Mouse (Mus musculus) hindbrain, embryonic 16.5 days (tissue): ENCODE results near the gene Txndc16. TPM values are rescaled to one million over a fixed set of nuclear protein-coding genes. Genes with fewer than 3 reads are reported as not detected.

Experiments used
- ATAC-seq: fragments of 200-750 bp; cut with Nextera tagmentation; 2 replicates; pipeline ENCODE4 v1.8.0; 2017; ENCODE audit warnings: moderate TSS enrichment, moderate library complexity
- H3K27ac ChIP-seq: fragments of 300-500 bp; sonication (generic); 2 replicates; pipeline ENCODE4 v1.5.1; 2014; ENCODE audit warnings: low read depth, mild to moderate bottlenecking, control low read depth, low read length, moderate library complexity
- H3K27me3 ChIP-seq: fragments of 300-500 bp; sonication (generic); replicated peaks from 2 replicates; pipeline ENCODE4 v1.6.1; 2014; ENCODE audit warnings: low read length; ENCODE audit not compliant: control insufficient read depth, insufficient read depth
- H3K36me3 ChIP-seq: fragments of 300-500 bp; sonication (generic); 2 replicates; pipeline ENCODE4 v1.6.1; 2014; ENCODE audit warnings: mild to moderate bottlenecking, low read length, moderate library complexity, mixed read lengths; ENCODE audit not compliant: control insufficient read depth, insufficient read depth
- H3K4me1 ChIP-seq: fragments of 300-500 bp; sonication (generic); 2 replicates; pipeline ENCODE4 v1.6.1; 2014; ENCODE audit warnings: low read depth, low read length; ENCODE audit not compliant: control insufficient read depth, insufficient read depth
- H3K4me2 ChIP-seq: fragments of 300-500 bp; sonication (generic); 2 replicates; pipeline ENCODE4 v1.6.1; 2014; ENCODE audit warnings: mild to moderate bottlenecking, low read length, control low read depth, moderate library complexity
- H3K4me3 ChIP-seq: fragments of 300-500 bp; sonication (generic); 2 replicates; pipeline ENCODE4 v1.5.1; 2014; ENCODE audit warnings: mild to moderate bottlenecking, low read length, control low read depth, moderate library complexity
- H3K9ac ChIP-seq: fragments of 300-500 bp; sonication (generic); 2 replicates; pipeline ENCODE4 v1.6.1; 2014; ENCODE audit warnings: low read depth, mild to moderate bottlenecking, control low read depth, low read length, moderate library complexity
- H3K9me3 ChIP-seq: fragments of 300-500 bp; sonication (generic); 2 replicates; pipeline ENCODE4 v1.6.1; 2014; ENCODE audit warnings: mild to moderate bottlenecking, low read length, moderate library complexity; ENCODE audit not compliant: control insufficient read depth
- WGBS: fragments of 180-500 bp; shearing (Covaris S2); extraction: QIAGEN DNeasy Blood & Tissue Kit; methylation state at CpG from one replicate; pipeline ENCODE4 v1.1.7; 2014; 5-methylcytosine and 5-hydroxymethylcytosine counted together
- polyA plus RNA-seq: library from polyadenylated mRNA; unstranded; fragments of >200 nt; fragmentation: Nextera tagmentation; extraction: Ambion mirVana; gene quantifications from 2 replicates; pipeline ENCODE4 v1.2.1, GENCODE M21; 2015

Gene Txndc16
- polyA plus RNA-seq, 1 experiment from 2014 or later, result 37.1 TPM

DNA sequence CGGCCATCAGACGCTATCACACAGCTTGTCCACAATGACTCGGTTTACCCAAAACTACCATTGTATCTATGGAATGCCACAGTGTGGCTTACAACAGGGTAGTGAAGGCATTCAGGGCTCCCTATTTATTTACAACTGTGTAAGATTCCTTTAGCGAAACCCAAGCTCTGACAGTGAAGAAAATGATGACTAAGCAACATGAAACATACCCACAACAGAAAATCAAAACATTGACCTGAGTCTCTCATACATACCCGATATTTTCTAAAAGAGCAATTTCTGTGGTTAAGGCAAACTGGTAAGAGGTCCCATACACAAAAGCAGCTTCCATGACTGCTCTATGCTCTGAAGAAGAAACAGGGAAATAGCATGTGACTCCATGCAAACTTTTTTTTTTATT is 47.9 kb downstream of the Txndc16 start:
- no peak for ATAC-seq
- no peak overlapping the region for H3K4me2 ChIP-seq
- no peak overlapping the region for H3K4me3 ChIP-seq
- no peak overlapping the region for H3K9ac ChIP-seq
- H3K27me3 ChIP-seq, result no peaks in the 10 kb centered on the region
- H3K9me3 ChIP-seq, result no peaks in the 10 kb centered on the region
- WGBS, result over 99% methylated on average over 5 of the region's 5 CpGs
- no peaks in the 10 kb centered on the region for H3K4me1 ChIP-seq
- 0 out of 2 replicates have a peak, but pooled peaks cover 2% of the 10 kb centered on the region for H3K36me3 ChIP-seq
- no peak overlapping the region for H3K27ac ChIP-seq

- 85% methylated on average over 8 of the region's 8 CpGs for WGBS
- no peak overlapping the region for H3K4me2 ChIP-seq
These were observed 52.8 kb downstream of the Txndc16 start for GRCm38 (mm10) chr14:45167366-45167765.

GRCm38 (mm10) chr14:45155511-45156173 is 64.5 kb downstream of the Txndc16 start:
- Histone ChIP-seq H3K4me1 (no peaks in the 10 kb centered on the region), H3K4me2 (no peak overlapping the region), H3K4me3 (no peak overlapping the region), H3K36me3 (0 out of 2 replicates have a peak, but pooled peaks cover 5% of the 10 kb centered on the region), H3K27ac (no peak overlapping the region), H3K9me3 (no peaks in the 10 kb centered on the region), H3K9ac (no peak overlapping the region), H3K27me3 (no peaks in the 10 kb centered on the region)
- 91% methylated on average over 4 of the region's 4 CpGs for WGBS
- ATAC-seq, result no peak

More at GRCm38 (mm10) chr14:45167366-45167765, 52.8 kb downstream of the Txndc16 start:
- no peak for ATAC-seq
- H3K9ac ChIP-seq, result no peak overlapping the region
- H3K27ac ChIP-seq, result no peak overlapping the region
- no peak overlapping the region for H3K4me3 ChIP-seq
- no peaks in the 10 kb centered on the region for H3K4me1 ChIP-seq
- H3K36me3 ChIP-seq, result no peaks in the 10 kb centered on the region
- H3K9me3 ChIP-seq, result no peaks in the 10 kb centered on the region
- no peaks in the 10 kb centered on the region for H3K27me3 ChIP-seq

DNA sequence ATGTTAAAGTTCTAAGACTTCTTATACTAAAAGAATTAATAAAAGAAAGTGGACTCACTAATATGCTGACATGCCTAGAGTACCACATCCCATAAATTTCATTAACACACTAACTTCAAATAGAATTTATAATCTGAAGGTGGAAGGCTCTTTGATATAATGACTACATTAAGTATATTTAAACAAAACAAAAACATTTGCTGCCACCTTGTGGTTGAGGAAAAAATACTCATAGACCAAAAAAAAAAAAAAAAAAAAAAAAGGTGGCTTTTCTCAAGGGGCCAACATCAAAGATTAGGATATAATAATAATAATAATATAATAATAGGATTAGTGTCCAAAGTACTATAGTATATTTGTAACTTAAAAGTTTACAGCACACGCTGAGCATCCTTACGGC is 66.9 kb downstream of the Txndc16 start:
- Histone ChIP-seq H3K27ac (no peak overlapping the region), H3K4me3 (no peak overlapping the region), H3K9me3 (no peaks in the 10 kb centered on the region), H3K4me1 (no peaks in the 10 kb centered on the region), H3K36me3 (0 out of 2 replicates have a peak, but pooled peaks cover 5% of the 10 kb centered on the region), H3K27me3 (no peaks in the 10 kb centered on the region), H3K4me2 (no peak overlapping the region), H3K9ac (no peak overlapping the region)
- ATAC-seq, result no peak
- WGBS, result 83% methylated on average over 2 of the region's 2 CpGs

- 0 out of 2 replicates have a peak, but pooled peaks cover 2% of the 10 kb centered on the region for H3K36me3 ChIP-seq
- no peaks in the 10 kb centered on the region for H3K4me1 ChIP-seq
- 65% methylated on average over 4 of the region's 4 CpGs for WGBS
- no peak overlapping the region for H3K4me2 ChIP-seq
- no peak overlapping the region for H3K4me3 ChIP-seq
- no peaks in the 10 kb centered on the region for H3K27me3 ChIP-seq
- H3K27ac ChIP-seq, result no peak overlapping the region
- no peaks in the 10 kb centered on the region for H3K9me3 ChIP-seq
- no peak overlapping the region for H3K9ac ChIP-seq
- ATAC-seq, result peak; percentile 82
These were observed 77.6 kb downstream of the Txndc16 start for GRCm38 (mm10) chr14:45142511-45142910.

- Histone ChIP-seq H3K27ac (no peak overlapping the region), H3K4me3 (no peak overlapping the region), H3K4me1 (no peaks in the 10 kb centered on the region), H3K9me3 (no peaks in the 10 kb centered on the region), H3K9ac (no peak overlapping the region), H3K36me3 (peaks cover 2% of the 10 kb centered on the region; the same call in 1 of the 2 replicates), H3K4me2 (no peak overlapping the region), H3K27me3 (no peaks in the 10 kb centered on the region)
- ATAC-seq, result no peak
- 74% methylated on average over 17 of the region's 17 CpGs for WGBS
These were observed 79.6 kb downstream of the Txndc16 start for GRCm38 (mm10) chr14:45140344-45141080.

- Histone ChIP-seq H3K4me3 (no peak overlapping the region), H3K4me1 (no peaks in the 10 kb centered on the region), H3K9ac (no peak overlapping the region), H3K4me2 (no peak overlapping the region), H3K36me3 (peaks cover 4% of the 10 kb centered on the region; the same call in 1 of the 2 replicates), H3K9me3 (no peaks in the 10 kb centered on the region), H3K27me3 (no peaks in the 10 kb centered on the region), H3K27ac (no peak overlapping the region)
- 63% methylated on average over 2 of the region's 2 CpGs for WGBS
- no peak for ATAC-seq
These were observed 84.2 kb downstream of the Txndc16 start for GRCm38 (mm10) chr14:45135961-45136360.

- H3K9me3 ChIP-seq, result no peaks in the 10 kb centered on the region
- H3K9ac ChIP-seq, result no peak overlapping the region
- no peaks in the 10 kb centered on the region for H3K27me3 ChIP-seq
- H3K4me1 ChIP-seq, result no peaks in the 10 kb centered on the region
- WGBS, result 40% methylated on average over 9 of the region's 9 CpGs
- H3K4me2 ChIP-seq, result no peak overlapping the region
- peaks cover 4% of the 10 kb centered on the region; the same call in 1 of the 2 replicates for H3K36me3 ChIP-seq
- no peak overlapping the region for H3K27ac ChIP-seq
- no peak for ATAC-seq
- no peak overlapping the region for H3K4me3 ChIP-seq
These were observed 84.6 kb downstream of the Txndc16 start for GRCm38 (mm10) chr14:45135560-45135959.

GRCm38 (mm10) chr14:45118359-45118758 is 101.8 kb downstream of the Txndc16 start:
- Histone ChIP-seq H3K27ac (no peak overlapping the region), H3K9ac (no peak overlapping the region), H3K4me1 (no peaks in the 10 kb centered on the region), H3K36me3 (no peaks in the 10 kb centered on the region), H3K9me3 (no peaks in the 10 kb centered on the region), H3K4me3 (no peak overlapping the region), H3K4me2 (no peak overlapping the region), H3K27me3 (no peaks in the 10 kb centered on the region)
- WGBS, result 76% methylated on average over 4 of the region's 4 CpGs
- ATAC-seq, result no peak
